Mouse (Mus musculus): ENCODE measurements at regions not wholly inside any gene's neighbourhood (a gene's known extent, or its start where the extent isn't known, plus 50 kb on each side); places are given as distances from the start of the nearest gene placed in this dataset.

GRCm38 (mm10) chr6:116822605-116823004 lies 105.9 kb upstream of the Tmem72 start:
- no peak for TF ChIP-seq CTCF (IDR thresholded peaks at IDR 0.05; ENCODE audit: low read depth, low read length)
- no peak for TF ChIP-seq EP300 (IDR thresholded peaks at IDR 0.05; ENCODE audit: insufficient read depth, low read depth, low read length)
- TF ChIP-seq POLR2A (IDR thresholded peaks at IDR 0.05; ENCODE audit: insufficient read depth, low read length) = no peak

Data from ES-Bruce4 (cell line).